Mouse (Mus musculus) cerebellum, adult 2 months (tissue): Measurements from ENCODE around the gene Rhbdd3. TPM values are rescaled to one million over a fixed set of nuclear protein-coding genes. Genes with fewer than 3 reads are reported as not detected.

Experiments used
- DNase-seq, 2 experiments: peaks; one replicate each; pipeline ENCODE4 v3.0.0; 2021
- H3K27ac ChIP-seq: fragments of 200-500 bp; 2 replicates; pipeline ENCODE4 v1.5.1; 2012; ENCODE audit warnings: low read length, control low read depth, inconsistent platforms; ENCODE audit not compliant: insufficient read depth
- H3K27me3 ChIP-seq: fragments of 200-500 bp; 2 replicates; pipeline ENCODE4 v1.6.1; 2012; ENCODE audit warnings: inconsistent platforms, mild to moderate bottlenecking, low read length, moderate library complexity; ENCODE audit not compliant: control insufficient read depth, insufficient read depth
- H3K4me1 ChIP-seq: fragments of 200-500 bp; 2 replicates; pipeline ENCODE4 v1.6.1; 2011; ENCODE audit warnings: low read length; ENCODE audit not compliant: control insufficient read depth, insufficient read depth
- H3K4me3 ChIP-seq: fragments of 200-500 bp; replicated peaks from 2 replicates; pipeline ENCODE3; 2011; ENCODE audit warnings: mild to moderate bottlenecking, low read depth, low read length, control low read depth; ENCODE audit not compliant: insufficient read depth
- CTCF ChIP-seq: fragments of 200-500 bp; IDR thresholded peaks from 2 replicates; pipeline ENCODE4 v1.5.1; 2011; ENCODE audit warnings: low read depth, mild to moderate bottlenecking, control low read depth, low read length, moderate library complexity, borderline replicate concordance; ENCODE audit not compliant: insufficient read depth
- POLR2A ChIP-seq: fragments of 200-500 bp; IDR thresholded peaks from 2 replicates; pipeline ENCODE4 v1.6.1; 2011; ENCODE audit warnings: low read length, control low read depth, borderline replicate concordance; ENCODE audit not compliant: insufficient read depth
- WGBS: fragments of 180-500 bp; shearing (Covaris S2); methylation state at CpG from one replicate; pipeline ENCODE4 v1.1.7; 2018; 5-methylcytosine and 5-hydroxymethylcytosine counted together
- polyA plus RNA-seq: library from polyadenylated mRNA; depleted of rRNA; stranded (reverse); fragments of >200 nt; gene quantifications from 2 replicates; pipeline ENCODE4 v1.2.3, GENCODE M21; 2012; rRNA removed

The Rhbdd3 gene
- polyA plus RNA-seq, result 27.6 and 29.5 TPM in 2 replicates

- TF ChIP-seq POLR2A (peak; percentile 88), CTCF (no peak)
- Histone ChIP-seq H3K4me3 (peak within 1 kb of the TSS; percentile 86), H3K27ac (peak within 1 kb of the TSS; percentile 100), H3K4me1 (peaks cover 12% of the 10 kb centered on the region), H3K27me3 (no peaks in the 10 kb centered on the region)
- peak; percentile 97 to 100 for DNase-seq
- WGBS, result under 1% methylated on average over 92 of the region's 92 CpGs
Observed at GRCm38 (mm10) chr11:5098736-5099542, at the start of gene Rhbdd3, which contains the start of gene Ewsr1. Gene Rhbdd3, plus strand, starts transcription at chr11:5098926. Gene Ewsr1, minus strand, starts transcription at chr11:5099266.

- no peak for TF ChIP-seq POLR2A
- no peak for TF ChIP-seq CTCF
- H3K27ac ChIP-seq, result no peak overlapping the region
- DNase-seq, result no peak
- peaks cover 9% of the 10 kb centered on the region for H3K4me1 ChIP-seq
- 94% methylated on average over 10 of the region's 10 CpGs for WGBS
- H3K27me3 ChIP-seq, result no peaks in the 10 kb centered on the region
- no peak overlapping the region for H3K4me3 ChIP-seq
Observed at GRCm38 (mm10) chr11:5051629-5052028, 47.1 kb upstream of the Rhbdd3 start.

- peaks cover 9% of the 10 kb centered on the region for H3K4me1 ChIP-seq
- WGBS, result 81% methylated on average over 10 of the region's 10 CpGs
- no peak overlapping the region for H3K4me3 ChIP-seq
- no peak overlapping the region for H3K27ac ChIP-seq
- no peaks in the 10 kb centered on the region for H3K27me3 ChIP-seq
- no peak for TF ChIP-seq POLR2A
- no peak for TF ChIP-seq CTCF
- no peak for DNase-seq
Observed at GRCm38 (mm10) chr11:5052200-5052854, 46.4 kb upstream of the Rhbdd3 start.

GRCm38 (mm10) chr11:5054151-5054550, 44.6 kb upstream of the Rhbdd3 start:
- DNase-seq, result no peak
- TF ChIP-seq POLR2A (no peak), CTCF (no peak)
- Histone ChIP-seq H3K4me3 (no peak overlapping the region), H3K27me3 (no peaks in the 10 kb centered on the region; the same call in 1 of the 2 replicates), H3K4me1 (peaks cover 9% of the 10 kb centered on the region), H3K27ac (no peak overlapping the region)
- 93% methylated on average over 14 of the region's 14 CpGs for WGBS

- Histone ChIP-seq H3K4me1 (peaks cover 9% of the 10 kb centered on the region), H3K27ac (no peak overlapping the region), H3K4me3 (no peak overlapping the region), H3K27me3 (no peaks in the 10 kb centered on the region; the same call in 1 of the 2 replicates)
- DNase-seq, result no peak
- WGBS, result 85% methylated on average over 6 of the region's 6 CpGs
- no peak for TF ChIP-seq CTCF
- no peak for TF ChIP-seq POLR2A
Observed at GRCm38 (mm10) chr11:5054874-5055273, 43.9 kb upstream of the Rhbdd3 start.

- WGBS, result 71% methylated on average over 23 of the region's 23 CpGs
- Histone ChIP-seq H3K4me1 (peaks cover 9% of the 10 kb centered on the region), H3K4me3 (no peak overlapping the region), H3K27me3 (no peaks in the 10 kb centered on the region; the same call in 1 of the 2 replicates), H3K27ac (no peak overlapping the region)
- DNase-seq, result no peak
- TF ChIP-seq CTCF (no peak), POLR2A (no peak)
Observed at GRCm38 (mm10) chr11:5055945-5056938, 42.5 kb upstream of the Rhbdd3 start.

GRCm38 (mm10) chr11:5057064-5057463, 41.7 kb upstream of the Rhbdd3 start:
- Histone ChIP-seq H3K27me3 (no peaks in the 10 kb centered on the region; the same call in 1 of the 2 replicates), H3K4me3 (no peak overlapping the region)
- no peak for DNase-seq

More at GRCm38 (mm10) chr11:5057064-5057463, 41.7 kb upstream of the Rhbdd3 start:
- TF ChIP-seq POLR2A, result no peak
- no peak for TF ChIP-seq CTCF
- H3K27ac ChIP-seq, result no peak overlapping the region
- 67% methylated on average over 8 of the region's 8 CpGs for WGBS
- peaks cover 11% of the 10 kb centered on the region for H3K4me1 ChIP-seq
